23 mouse cellular contexts compared by ENCODE assay signal in genomic region chr15:82272295-82272694, GRCm38 (mm10). TPM values are rescaled to one million over a fixed set of nuclear protein-coding genes. Genes with fewer than 3 reads are reported as not detected.
"Had no signal": no experiment of that assay in that cellular context is flagged by ENCODE, and none has a peak within 500 bp of the region (broad histone marks: within the 10 kb centered on the region; RNA-seq: fewer than 3 reads in every experiment).

No protein-coding gene starts in this region.

- H3K9me3 ChIP-seq: limb, embryonic 10.5 days; limb, embryonic 13.5 days; liver, embryonic 12.5 days; liver, embryonic 15.5 days; lung, embryonic 15.5 days had no signal

- H3K4me2 ChIP-seq: limb, embryonic 13.5 days; liver, embryonic 12.5 days; liver, embryonic 15.5 days; lung, embryonic 15.5 days; midbrain, embryonic 11.5 days had no signal

- H3K36me3 ChIP-seq: limb, embryonic 13.5 days; liver, embryonic 12.5 days; liver, embryonic 15.5 days; lung, embryonic 15.5 days had no signal

- DNase-seq: kidney, postnatal 25 days; layer of hippocampus, adult 9-11 months; liver; lung, adult 18-20 months; lung, postnatal 10 days; lung, postnatal 4 days; midbrain, embryonic 14.5 days; right cerebral cortex, adult 18-20 months; right cerebral cortex, postnatal 14 days; right cerebral cortex, postnatal 4 days; thymus, adult 2 months; thymus, postnatal 14 days; thymus, postnatal 4 days had no signal

- ATAC-seq: liver, embryonic 12.5 days had no signal

- H3K9ac ChIP-seq: limb, embryonic 13.5 days; liver, embryonic 12.5 days; liver, embryonic 15.5 days; lung, embryonic 15.5 days had no signal

- H3K4me3 ChIP-seq: layer of hippocampus, adult 2 months; limb, embryonic 10.5 days; limb, embryonic 13.5 days; liver, embryonic 12.5 days; liver, embryonic 15.5 days; lung, embryonic 15.5 days had no signal

- H3K27ac ChIP-seq: kidney, postnatal 0 days; layer of hippocampus, adult 2 months; limb, embryonic 10.5 days; limb, embryonic 13.5 days; liver, embryonic 12.5 days; liver, embryonic 15.5 days; lung, embryonic 15.5 days; stomach, postnatal 0 days had no signal

RNA-seq across cellular contexts. Expression of gene 1500009C09Rik, which starts 20.1 kb away (rescaled TPM):
- polyA plus RNA-seq: kidney, postnatal 0 days; limb, embryonic 10.5 days; limb, embryonic 13.5 days; liver, embryonic 12.5 days; liver, embryonic 15.5 days; lung, embryonic 15.5 days; stomach, embryonic 14.5 days had no signal

RNA-seq across cellular contexts. Expression of gene Wbp2nl, which starts 26.5 kb away (rescaled TPM):
- polyA plus RNA-seq: limb, embryonic 13.5 days; midbrain, embryonic 11.5 days; midbrain, embryonic 14.5 days had no signal

RNA-seq across cellular contexts. Expression of gene Tnfrsf13c, which starts 48.1 kb away (rescaled TPM):
- polyA plus RNA-seq: midbrain, embryonic 14.5 days; stomach, embryonic 14.5 days; stomach, postnatal 0 days had no signal
